ENCODE assay signal across 8 mouse cellular contexts in genomic region chr7:140116329-140117054, GRCm38 (mm10). TPM values are rescaled to one million over a fixed set of nuclear protein-coding genes. Genes with fewer than 3 reads are reported as not detected.
DNase-seq lines count a peak whose midpoint lies in the region; ATAC-seq and TF ChIP-seq lines count a peak whose summit lies in the region.

Echs1 (minus strand) TSS chr7:140116476.

- in situ Hi-C loops in Patski (cut with MboI; ENCODE audit: low pct_unique_long_range_greater_than_20kb), result loop anchor here (25.0 kb wide), 1 partner anchor 1046 kb away; the partner anchor contains the start of gene Rnh1

- CTCF ChIA-PET in Patski (lab: Charles Lee), result interaction anchor here (0.9 to 1.4 kb wide), 2 partner anchors 21 to 24 kb away, joined by 3 to 4 read pairs; partner anchors contain the start of gene Mtg1

- no peaks in the 10 kb centered on the region for H3K27me3 ChIP-seq in Patski
- no peaks in the 10 kb centered on the region for H3K27me3 ChIP-seq in hindbrain, embryonic 11.5 days (ENCODE audit: control insufficient read depth, insufficient read depth, low read length)
- H3K27me3 ChIP-seq in lung, postnatal 0 days (replicated peaks; ENCODE audit: insufficient read depth, low read length), result no peaks in the 10 kb centered on the region

- WGBS in hindbrain, embryonic 11.5 days, result 4% methylated on average over 28 of the region's 28 CpGs
- WGBS in lung, postnatal 0 days, result 4% methylated on average over 28 of the region's 28 CpGs

- H3K9ac ChIP-seq in hindbrain, embryonic 11.5 days (ENCODE audit: low read depth, low read length), result peak within 1 kb of the TSS; percentile 86
- H3K9ac ChIP-seq in lung, postnatal 0 days (replicated peaks; ENCODE audit: low read depth), result peak within 1 kb of the TSS; percentile 74

- peak within 1 kb of the TSS; percentile 61; the same call in 1 of the 2 replicates for H3K27ac ChIP-seq in hindbrain, embryonic 11.5 days (ENCODE audit: low read depth, low read length)
- peak within 1 kb of the TSS; percentile 98 for H3K27ac ChIP-seq in lung, postnatal 0 days (ENCODE audit: low read length)

- TF ChIP-seq EP300 in lung, postnatal 0 days (IDR thresholded peaks at IDR 0.05), result no peak; the same call in 1 of the 2 replicates

- no peaks in the 10 kb centered on the region for H3K4me1 ChIP-seq in hindbrain, embryonic 11.5 days (replicated peaks; ENCODE audit: control insufficient read depth, insufficient read depth, low read length)
- H3K4me1 ChIP-seq in lung, postnatal 0 days (ENCODE audit: insufficient read depth, low read depth, low read length), result no peaks in the 10 kb centered on the region; the same call in 1 of the 2 replicates

- ATAC-seq in Patski, result peak; percentile 93
- peak; percentile 95 for ATAC-seq in hindbrain, embryonic 11.5 days (ENCODE audit: low FRiP score)
- peak; percentile 93 for ATAC-seq in lung, postnatal 0 days

- peak within 1 kb of the TSS; percentile 75 for H3K4me3 ChIP-seq in hindbrain, embryonic 11.5 days (ENCODE audit: low read depth, low read length)
- peak within 1 kb of the TSS; percentile 82 for H3K4me3 ChIP-seq in lung, postnatal 0 days (ENCODE audit: low read depth, low read length)

- DNase-seq in Patski (ENCODE audit: low read depth, low spot score), result no peak
- peak; percentile 87 for DNase-seq in cerebellum, postnatal 14 days
- peak; percentile 77 to 83 for DNase-seq in frontal cortex, postnatal 10 days (ENCODE audit: low spot score in 2 of 2)
- peak; percentile 85 for DNase-seq in hindbrain, embryonic 11.5 days (ENCODE audit: low spot score)
- peak; percentile 78 to 83 for DNase-seq in layer of hippocampus, postnatal 10 days (ENCODE audit: low spot score in 2 of 2)
- DNase-seq in lung, postnatal 0 days (ENCODE audit: low spot score), result peak; percentile 96
- DNase-seq in ovary, postnatal 36 days (ENCODE audit: low spot score), result peak; percentile 92
- DNase-seq in thymus, postnatal 14 days, result peak; percentile 89

- H3K4me2 ChIP-seq in hindbrain, embryonic 11.5 days (replicated peaks; ENCODE audit: low read depth, low read length), result peak within 1 kb of the TSS; percentile 76
- H3K4me2 ChIP-seq in lung, postnatal 0 days (replicated peaks; ENCODE audit: low read depth, low read length), result peak within 1 kb of the TSS; percentile 83

- POLR2A ChIA-PET in Patski (lab: Charles Lee), result interaction anchor here (0.5 to 2.3 kb wide), 5 partner anchors 9 to 286 kb away, joined by 4 to 12 read pairs (median 8); partner anchors contain the start of gene Mtg1

- H3K36me3 ChIP-seq in hindbrain, embryonic 11.5 days (ENCODE audit: control insufficient read depth, insufficient read depth, low read length), result no peaks in the 10 kb centered on the region
- 0 out of 2 replicates have a peak, but pooled peaks cover 3% of the 10 kb centered on the region for H3K36me3 ChIP-seq in lung, postnatal 0 days (ENCODE audit: insufficient read depth, low read length)

- H3K9me3 ChIP-seq in hindbrain, embryonic 11.5 days (ENCODE audit: control insufficient read depth, low read length), result no peaks in the 10 kb centered on the region
- H3K9me3 ChIP-seq in lung, postnatal 0 days (ENCODE audit: low read length), result no peaks in the 10 kb centered on the region

- no peak for TF ChIP-seq CTCF in Patski (IDR thresholded peaks at IDR 0.05)
- no peak for TF ChIP-seq CTCF in lung, postnatal 0 days (IDR thresholded peaks at IDR 0.05)

RNA-seq across cellular contexts. Expression of gene Echs1, which starts in this region (rescaled TPM):
- polyA plus RNA-seq in Patski (2021), result 170 TPM
- 168 and 184 TPM in 2 replicates for polyA plus RNA-seq in hindbrain, embryonic 11.5 days (2014; fragmentation: Nextera tagmentation; extraction: Ambion mirVana)
- total RNA-seq in layer of hippocampus, postnatal 10 days (2021), result 10 to 100 TPM; 63.4 to 67.1 TPM
- 129 and 133 TPM in 2 replicates for polyA plus RNA-seq in lung, postnatal 0 days (2015; fragmentation: Nextera tagmentation; extraction: Ambion mirVana)
